Mouse (Mus musculus) cerebellum, adult 2 months (tissue): ENCODE results near the gene Naa50. TPM values are rescaled to one million over a fixed set of nuclear protein-coding genes. Genes with fewer than 3 reads are reported as not detected.

Experiments
- DNase-seq, 2 experiments: peaks; one replicate each; pipeline ENCODE4 v3.0.0; 2021
- H3K27ac ChIP-seq: fragments of 200-500 bp; 2 replicates; pipeline ENCODE4 v1.5.1; 2012; ENCODE audit warnings: low read length, control low read depth, inconsistent platforms; ENCODE audit not compliant: insufficient read depth
- H3K27me3 ChIP-seq: fragments of 200-500 bp; 2 replicates; pipeline ENCODE4 v1.6.1; 2012; ENCODE audit warnings: inconsistent platforms, mild to moderate bottlenecking, low read length, moderate library complexity; ENCODE audit not compliant: control insufficient read depth, insufficient read depth
- H3K4me1 ChIP-seq: fragments of 200-500 bp; 2 replicates; pipeline ENCODE4 v1.6.1; 2011; ENCODE audit warnings: low read length; ENCODE audit not compliant: control insufficient read depth, insufficient read depth
- H3K4me3 ChIP-seq: fragments of 200-500 bp; replicated peaks from 2 replicates; pipeline ENCODE3; 2011; ENCODE audit warnings: mild to moderate bottlenecking, low read depth, low read length, control low read depth; ENCODE audit not compliant: insufficient read depth
- CTCF ChIP-seq: fragments of 200-500 bp; IDR thresholded peaks from 2 replicates; pipeline ENCODE4 v1.5.1; 2011; ENCODE audit warnings: low read depth, mild to moderate bottlenecking, control low read depth, low read length, moderate library complexity, borderline replicate concordance; ENCODE audit not compliant: insufficient read depth
- POLR2A ChIP-seq: fragments of 200-500 bp; IDR thresholded peaks from 2 replicates; pipeline ENCODE4 v1.6.1; 2011; ENCODE audit warnings: low read length, control low read depth, borderline replicate concordance; ENCODE audit not compliant: insufficient read depth
- WGBS: fragments of 180-500 bp; shearing (Covaris S2); methylation state at CpG from one replicate; pipeline ENCODE4 v1.1.7; 2018; 5-methylcytosine and 5-hydroxymethylcytosine counted together
- polyA plus RNA-seq: library from polyadenylated mRNA; depleted of rRNA; stranded (reverse); fragments of >200 nt; gene quantifications from 2 replicates; pipeline ENCODE4 v1.2.3, GENCODE M21; 2012; rRNA removed

Naa50 gene
- 28.9 and 30.0 TPM in 2 replicates for polyA plus RNA-seq

- under 1% methylated on average over 71 of the region's 71 CpGs for WGBS
- DNase-seq = peak; percentile 92 to 93
- Histone ChIP-seq H3K4me1 (no peaks in the 10 kb centered on the region), H3K27me3 (no peaks in the 10 kb centered on the region), H3K27ac (peak within 1 kb of the TSS; percentile 99), H3K4me3 (peak within 1 kb of the TSS; percentile 97)
- TF ChIP-seq POLR2A = peak; percentile 64; the same call in 1 of the 2 replicates
- no peak for TF ChIP-seq CTCF
Measured at GRCm38 (mm10) chr16:44139536-44140185, at the start of gene Naa50, which contains the start of gene Atp6v1a. TSS of gene Naa50 (plus strand) at chr16:44139830. TSS of gene Atp6v1a (minus strand) at chr16:44139705.

GRCm38 (mm10) chr16:44099377-44099776 lies 40.3 kb upstream of the Naa50 start:
- H3K27me3 ChIP-seq = no peaks in the 10 kb centered on the region
- DNase-seq = no peak
- 92% methylated on average over 7 of the region's 7 CpGs for WGBS
- TF ChIP-seq CTCF (no peak), POLR2A (no peak)
- peaks cover 4% of the 10 kb centered on the region; the same call in 1 of the 2 replicates for H3K4me1 ChIP-seq
- no peak overlapping the region for H3K27ac ChIP-seq
- no peak overlapping the region for H3K4me3 ChIP-seq

- Histone ChIP-seq H3K27me3 (no peaks in the 10 kb centered on the region), H3K27ac (no peak overlapping the region), H3K4me3 (no peak overlapping the region), H3K4me1 (peaks cover 4% of the 10 kb centered on the region; the same call in 1 of the 2 replicates)
- 77% methylated on average over 12 of the region's 12 CpGs for WGBS
- TF ChIP-seq CTCF (no peak), POLR2A (no peak)
- no peak for DNase-seq
Measured at GRCm38 (mm10) chr16:44101181-44101710, 38.4 kb upstream of the Naa50 start.

GRCm38 (mm10) chr16:44102925-44103324 lies 36.7 kb upstream of the Naa50 start:
- no peaks in the 10 kb centered on the region for H3K27me3 ChIP-seq
- peaks cover 4% of the 10 kb centered on the region; the same call in 1 of the 2 replicates for H3K4me1 ChIP-seq
- no peak overlapping the region for H3K27ac ChIP-seq
- H3K4me3 ChIP-seq = no peak overlapping the region
- 92% methylated on average over 2 of the region's 2 CpGs for whole genome bisulfite sequencing
- no peak for TF ChIP-seq POLR2A
- TF ChIP-seq CTCF = no peak
- DNase-seq = no peak

GRCm38 (mm10) chr16:44103806-44104766 lies 35.5 kb upstream of the Naa50 start:
- WGBS = 90% methylated on average over 18 of the region's 18 CpGs
- Histone ChIP-seq H3K27me3 (no peaks in the 10 kb centered on the region), H3K4me3 (no peak overlapping the region), H3K4me1 (no peaks in the 10 kb centered on the region), H3K27ac (no peak overlapping the region)
- DNase-seq = no peak
- TF ChIP-seq CTCF (no peak; the same call in 1 of the 2 replicates), POLR2A (no peak)

GRCm38 (mm10) chr16:44105211-44105610 lies 34.4 kb upstream of the Naa50 start:
- H3K27me3 ChIP-seq = no peaks in the 10 kb centered on the region
- TF ChIP-seq CTCF (no peak), POLR2A (no peak)
- H3K27ac ChIP-seq = no peak overlapping the region
- H3K4me3 ChIP-seq = no peak overlapping the region
- WGBS = 92% methylated on average over 2 of the region's 2 CpGs
- H3K4me1 ChIP-seq = no peaks in the 10 kb centered on the region
- no peak for DNase-seq

GRCm38 (mm10) chr16:44109002-44109401 lies 30.6 kb upstream of the Naa50 start:
- WGBS = 18% methylated on average over 4 of the region's 4 CpGs
- Histone ChIP-seq H3K27ac (no peak overlapping the region), H3K4me1 (no peaks in the 10 kb centered on the region), H3K4me3 (no peak overlapping the region), H3K27me3 (no peaks in the 10 kb centered on the region)
- TF ChIP-seq CTCF (no peak), POLR2A (no peak)
- DNase-seq = no peak
